Mouse (Mus musculus) bone marrow macrophage, adult 2 months (primary cell): ENCODE data around the gene Vsx2.

ENCODE experiments used
- CTCF ChIP-seq: IDR thresholded peaks from 2 replicates; pipeline ENCODE4 v1.5.1; 2012; ENCODE audit warnings: low read depth, mild to moderate bottlenecking, low read length, moderate library complexity
- POLR2A ChIP-seq: IDR thresholded peaks from 2 replicates; pipeline ENCODE4 v1.6.1; 2012; ENCODE audit warnings: mild to moderate bottlenecking, low read depth, low read length, borderline replicate concordance

DNA sequence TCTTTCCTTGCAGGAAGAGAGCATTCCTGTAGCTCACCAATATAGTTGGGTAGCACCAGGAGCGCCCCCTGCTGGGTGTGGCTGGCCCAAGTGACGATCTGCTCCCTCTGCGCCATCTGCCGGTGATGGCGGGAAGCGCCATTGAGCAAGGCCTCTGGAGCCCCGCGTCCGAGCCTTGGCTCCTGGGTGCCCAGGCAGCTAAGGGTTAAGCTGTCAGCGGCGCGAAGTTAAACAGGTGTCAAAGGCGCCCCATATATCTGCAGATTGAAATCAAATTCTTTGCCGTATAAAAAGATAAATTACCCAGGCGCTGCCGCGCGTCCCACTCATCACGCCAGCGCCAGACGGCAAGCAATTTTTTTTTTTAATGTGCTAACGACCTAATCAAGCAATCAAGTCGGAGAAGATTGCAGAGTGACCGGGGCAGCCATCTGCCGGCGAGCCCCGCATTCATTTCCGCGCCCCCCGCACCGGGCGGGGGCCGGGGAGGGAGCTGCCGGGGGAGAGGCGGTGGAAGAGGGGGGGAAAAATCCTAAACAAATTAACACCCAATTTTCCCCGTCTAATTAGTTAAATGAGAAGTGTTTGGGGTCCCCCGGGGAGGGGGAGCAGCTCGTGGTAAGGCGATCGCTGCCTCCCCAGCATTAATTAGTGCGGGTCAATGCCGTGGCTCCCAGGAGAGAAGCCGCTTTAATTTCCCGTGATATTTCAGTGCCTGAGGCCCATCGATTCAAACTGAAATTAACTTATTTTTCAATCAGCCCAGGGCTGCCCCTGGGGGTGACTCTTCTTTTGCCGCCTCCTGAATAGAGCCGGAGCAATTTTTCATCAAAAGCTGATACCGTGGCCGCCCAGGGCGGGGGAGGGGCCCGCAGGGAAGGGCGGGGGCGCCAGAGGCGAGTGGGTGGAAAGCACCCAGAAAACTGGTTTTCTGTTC lies 20.5 kb downstream of the Vsx2 start:
- peak; percentile 99 for TF ChIP-seq CTCF
- TF ChIP-seq POLR2A: no peak
